Mouse (Mus musculus): ENCODE measurements at regions not wholly inside any gene's neighbourhood (a gene's known extent, or its start where the extent isn't known, plus 50 kb on each side); places are given as distances from the start of the nearest gene placed in this dataset.

GRCm38 (mm10) chr13:70216134-70216533 is 413.9 kb downstream of the Med10 start:
- TF ChIP-seq CTCF (conservative IDR thresholded peaks at IDR 0.05; ENCODE audit: insufficient read depth, insufficient read length, low read depth, low read length), result no peak
- no peak for TF ChIP-seq POLR2A (IDR thresholded peaks at IDR 0.05; ENCODE audit: low read depth, low read length)

Data from kidney, adult 2 months (tissue).